Mouse (Mus musculus) intestine, embryonic 16.5 days (tissue): Measurements from ENCODE around the gene Ube4a. TPM values are rescaled to one million over a fixed set of nuclear protein-coding genes. Genes with fewer than 3 reads are reported as not detected.

Source experiments
- polyA plus RNA-seq: library from polyadenylated mRNA; unstranded; fragments of >200 nt; fragmentation: Nextera tagmentation; extraction: Ambion mirVana; gene quantifications from 2 replicates; pipeline ENCODE4 v1.2.1, GENCODE M21; 2015

The Ube4a gene
- polyA plus RNA-seq, 1 experiment from 2014 or later = 23.0 TPM

Other genes with a start within 250 kb of the Ube4a start
- gene Phldb1, start 230.4 kb downstream of the Ube4a start, polyA plus RNA-seq = 12.9 and 14.4 TPM in 2 replicates
- gene Arcn1, start 197.8 kb downstream of the Ube4a start, polyA plus RNA-seq = 187 and 196 TPM in 2 replicates
- gene Ift46, start 197.7 kb downstream of the Ube4a start, polyA plus RNA-seq = 68.1 and 71.4 TPM in 2 replicates
- 5.9 and 7.0 TPM in 2 replicates for gene Tmem25, start 166.3 kb downstream of the Ube4a start, polyA plus RNA-seq
- gene Ttc36, start 162.5 kb downstream of the Ube4a start, polyA plus RNA-seq = 3.5 and 5.8 TPM in 2 replicates
- gene Kmt2a, start 84.3 kb downstream of the Ube4a start, polyA plus RNA-seq = 5.3 and 7.7 TPM in 2 replicates
- 937 and 949 TPM in 2 replicates for gene Atp5l, start 44.9 kb downstream of the Ube4a start, polyA plus RNA-seq
- gene Cd3g, start 14.8 kb upstream of the Ube4a start, polyA plus RNA-seq = 1.1 and 1.2 TPM in 2 replicates
- not detected in 2 replicates for gene Cd3d, start 16.2 kb upstream of the Ube4a start, polyA plus RNA-seq
- 0.71 and 1.1 TPM in 2 replicates for gene Cd3e, start 44.0 kb upstream of the Ube4a start, polyA plus RNA-seq
- 25.7 and 29.1 TPM in 2 replicates for gene Mpzl2, start 74.2 kb upstream of the Ube4a start, polyA plus RNA-seq
- gene Mpzl3, start 89.6 kb upstream of the Ube4a start, polyA plus RNA-seq = 6.2 and 7.0 TPM in 2 replicates
- 100 and 102 TPM in 2 replicates for gene Jaml, start 113.6 kb upstream of the Ube4a start, polyA plus RNA-seq
- gene Scn2b, start 152.2 kb upstream of the Ube4a start, polyA plus RNA-seq = 1.9 and 2.1 TPM in 2 replicates
- gene Scn4b, start 172.8 kb upstream of the Ube4a start, polyA plus RNA-seq = 0.13 and 0.15 TPM in 2 replicates
- 0.15 and 0.36 TPM in 2 replicates for gene BC049352, start 216.4 kb upstream of the Ube4a start, polyA plus RNA-seq
- 45.2 and 46.2 TPM in 2 replicates for gene Tmprss4, start 238.5 kb upstream of the Ube4a start, polyA plus RNA-seq